Mouse (Mus musculus) heart, postnatal 0 days (tissue): Measurements from ENCODE around the gene Ptcd1.

ENCODE experiments used
- CTCF ChIP-seq: IDR thresholded peaks from 2 replicates; pipeline ENCODE4 v1.5.1; 2016; ENCODE audit warnings: antibody characterized with exemption, control low read depth, low read depth
- EP300 ChIP-seq: IDR thresholded peaks from 2 replicates; pipeline ENCODE4 v1.6.1; 2016; ENCODE audit warnings: antibody characterized with exemption, low read depth

GRCm38 (mm10) chr5:145140611-145141010 lies 26.3 kb downstream of the Ptcd1 start:
- TF ChIP-seq CTCF (no peak), EP300 (no peak)
